Mouse (Mus musculus): Measurements from ENCODE around the gene Gm9958. TPM values are rescaled to one million over a fixed set of nuclear protein-coding genes. Genes with fewer than 3 reads are reported as not detected.

Gene Gm9958
- polyA plus RNA-seq, 1 experiment: 2.3 TPM

DNA sequence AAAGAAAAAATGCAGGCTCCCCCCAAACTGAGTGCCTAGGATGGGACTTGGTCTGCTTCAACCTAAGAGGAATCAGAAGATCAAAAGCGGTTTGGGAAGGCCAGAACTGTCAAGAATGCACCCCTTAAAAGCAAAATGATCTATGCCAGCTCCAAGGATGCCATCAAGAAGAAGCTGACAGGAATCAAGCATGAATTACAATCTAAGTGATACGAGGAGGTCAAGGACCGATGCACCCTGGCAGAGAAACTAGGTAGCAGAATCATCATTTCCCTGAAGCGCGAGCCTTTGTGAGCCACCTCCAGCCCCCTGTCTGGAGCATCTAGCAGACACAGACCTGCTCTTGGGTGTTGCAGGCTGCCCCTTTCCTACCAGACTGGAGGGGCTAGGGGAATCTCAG lies 3.4 kb downstream of the Gm9958 start:
- 85% methylated on average over 5 of the region's 5 CpGs for WGBS
- H3K36me3 ChIP-seq (ENCODE audit: control insufficient read depth, insufficient read depth, low read length): no peaks in the 10 kb centered on the region
- no peaks in the 10 kb centered on the region for H3K4me1 ChIP-seq (ENCODE audit: control insufficient read depth, insufficient read depth, low read length)
- H3K27ac ChIP-seq (ENCODE audit: insufficient read depth, low read depth, low read length): no peak overlapping the region
- H3K4me3 ChIP-seq (ENCODE audit: insufficient read depth, low read depth, low read length): no peak overlapping the region
- no peak for TF ChIP-seq POLR2A (IDR thresholded peaks at IDR 0.05; ENCODE audit: low read depth, low read length)
- no peak for TF ChIP-seq CTCF (conservative IDR thresholded peaks at IDR 0.05; ENCODE audit: insufficient read depth, insufficient read length, low read depth, low read length)
- DNase-seq: no peak
- no peaks in the 10 kb centered on the region for H3K27me3 ChIP-seq (replicated peaks; ENCODE audit: control insufficient read depth, insufficient read depth, low read length)

DNA sequence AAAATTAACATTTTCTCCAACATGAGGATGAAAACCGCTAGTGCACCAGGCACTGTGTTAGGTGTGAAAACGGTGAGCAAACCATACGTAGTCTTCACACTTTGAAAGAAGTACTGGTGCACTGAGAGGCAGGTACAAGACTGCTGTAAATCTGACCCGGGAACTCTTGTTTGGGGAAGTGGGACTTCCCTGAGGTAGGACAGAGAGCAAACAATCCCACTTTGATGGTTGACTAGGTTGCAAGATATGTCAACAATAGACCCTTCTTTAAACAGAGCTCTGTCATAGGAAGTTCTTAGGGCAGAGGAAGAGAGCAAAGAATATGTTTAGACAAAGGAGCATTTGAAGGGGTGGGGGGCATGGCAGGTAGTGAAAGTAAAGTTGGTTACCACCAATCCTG lies 6.7 kb downstream of the Gm9958 start:
- no peaks in the 10 kb centered on the region for H3K4me1 ChIP-seq (ENCODE audit: control insufficient read depth, insufficient read depth, low read length)
- no peak for TF ChIP-seq POLR2A (IDR thresholded peaks at IDR 0.05; ENCODE audit: low read depth, low read length)
- TF ChIP-seq CTCF (conservative IDR thresholded peaks at IDR 0.05; ENCODE audit: insufficient read depth, insufficient read length, low read depth, low read length): no peak
- DNase-seq: no peak
- no peaks in the 10 kb centered on the region for H3K27me3 ChIP-seq (replicated peaks; ENCODE audit: control insufficient read depth, insufficient read depth, low read length)
- 85% methylated on average over 4 of the region's 4 CpGs for WGBS
- no peak overlapping the region for H3K4me3 ChIP-seq (ENCODE audit: insufficient read depth, low read depth, low read length)
- no peaks in the 10 kb centered on the region for H3K36me3 ChIP-seq (ENCODE audit: control insufficient read depth, insufficient read depth, low read length)
- no peak overlapping the region for H3K27ac ChIP-seq (ENCODE audit: insufficient read depth, low read depth, low read length)

- no peak for DNase-seq
- WGBS: 58% methylated on average over 4 of the region's 4 CpGs
- H3K27ac ChIP-seq (ENCODE audit: insufficient read depth, low read depth, low read length): no peak overlapping the region
- TF ChIP-seq CTCF (conservative IDR thresholded peaks at IDR 0.05; ENCODE audit: insufficient read depth, insufficient read length, low read depth, low read length): no peak
- TF ChIP-seq POLR2A (IDR thresholded peaks at IDR 0.05; ENCODE audit: low read depth, low read length): no peak
- H3K4me1 ChIP-seq (ENCODE audit: control insufficient read depth, insufficient read depth, low read length): no peaks in the 10 kb centered on the region
- H3K4me3 ChIP-seq (ENCODE audit: insufficient read depth, low read depth, low read length): no peak overlapping the region
- H3K27me3 ChIP-seq (replicated peaks; ENCODE audit: control insufficient read depth, insufficient read depth, low read length): 0 out of 2 replicates have a peak, but pooled peaks cover 1% of the 10 kb centered on the region
- no peaks in the 10 kb centered on the region for H3K36me3 ChIP-seq (ENCODE audit: control insufficient read depth, insufficient read depth, low read length)
Observed at GRCm38 (mm10) chr5:90381458-90381857, 14.5 kb downstream of the Gm9958 start.

DNA sequence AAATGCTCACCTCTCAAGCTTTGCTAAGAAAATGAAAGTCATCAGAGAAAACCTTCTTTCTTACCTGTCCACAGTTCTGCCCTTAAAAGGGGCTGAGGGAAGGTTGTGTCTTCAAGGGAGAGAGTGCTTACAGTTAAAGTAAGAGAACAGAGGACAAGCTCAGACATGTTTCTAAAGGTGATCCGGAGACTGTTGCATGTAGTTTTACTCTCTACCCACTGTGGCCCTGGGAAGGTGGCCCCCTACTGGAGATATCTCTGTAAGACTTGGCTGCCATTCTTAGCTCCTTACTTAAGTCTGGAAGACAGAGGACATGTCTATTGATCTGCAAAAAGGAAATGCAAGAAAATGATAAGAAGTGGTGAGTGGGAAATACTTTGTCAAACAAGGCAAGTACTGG lies 16.1 kb downstream of the Gm9958 start:
- peak; percentile 49 for DNase-seq
- no peak for TF ChIP-seq POLR2A (IDR thresholded peaks at IDR 0.05; ENCODE audit: low read depth, low read length)
- TF ChIP-seq CTCF (conservative IDR thresholded peaks at IDR 0.05; ENCODE audit: insufficient read depth, insufficient read length, low read depth, low read length): peak; percentile 65
- 20% methylated on average over 1 of the region's 1 CpGs for WGBS

GRCm38 (mm10) chr5:90393764-90394163 lies 26.8 kb downstream of the Gm9958 start:
- TF ChIP-seq CTCF (conservative IDR thresholded peaks at IDR 0.05; ENCODE audit: insufficient read depth, insufficient read length, low read depth, low read length) (no peak), POLR2A (IDR thresholded peaks at IDR 0.05; ENCODE audit: low read depth, low read length) (no peak)
- Histone ChIP-seq H3K36me3 (ENCODE audit: control insufficient read depth, insufficient read depth, low read length) (no peaks in the 10 kb centered on the region), H3K27me3 (replicated peaks; ENCODE audit: control insufficient read depth, insufficient read depth, low read length) (no peaks in the 10 kb centered on the region), H3K4me1 (ENCODE audit: control insufficient read depth, insufficient read depth, low read length) (no peaks in the 10 kb centered on the region), H3K27ac (ENCODE audit: insufficient read depth, low read depth, low read length) (no peak overlapping the region), H3K4me3 (ENCODE audit: insufficient read depth, low read depth, low read length) (no peak overlapping the region)
- no peak for DNase-seq
- WGBS: 51% methylated on average over 5 of the region's 5 CpGs

More for the DNA sequence above, 16.1 kb downstream of the Gm9958 start:
- Histone ChIP-seq H3K4me1 (ENCODE audit: control insufficient read depth, insufficient read depth, low read length) (no peaks in the 10 kb centered on the region), H3K36me3 (ENCODE audit: control insufficient read depth, insufficient read depth, low read length) (no peaks in the 10 kb centered on the region), H3K27me3 (replicated peaks; ENCODE audit: control insufficient read depth, insufficient read depth, low read length) (0 out of 2 replicates have a peak, but pooled peaks cover 1% of the 10 kb centered on the region), H3K27ac (ENCODE audit: insufficient read depth, low read depth, low read length) (no peak overlapping the region), H3K4me3 (ENCODE audit: insufficient read depth, low read depth, low read length) (no peak overlapping the region)

- Histone ChIP-seq H3K4me3 (ENCODE audit: insufficient read depth, low read depth, low read length) (no peak overlapping the region), H3K27ac (ENCODE audit: insufficient read depth, low read depth, low read length) (no peak overlapping the region), H3K36me3 (ENCODE audit: control insufficient read depth, insufficient read depth, low read length) (no peaks in the 10 kb centered on the region), H3K27me3 (replicated peaks; ENCODE audit: control insufficient read depth, insufficient read depth, low read length) (no peaks in the 10 kb centered on the region), H3K4me1 (ENCODE audit: control insufficient read depth, insufficient read depth, low read length) (no peaks in the 10 kb centered on the region)
- DNase-seq: no peak
- WGBS: 63% methylated on average over 4 of the region's 4 CpGs
- TF ChIP-seq CTCF (conservative IDR thresholded peaks at IDR 0.05; ENCODE audit: insufficient read depth, insufficient read length, low read depth, low read length) (no peak), POLR2A (IDR thresholded peaks at IDR 0.05; ENCODE audit: low read depth, low read length) (no peak)
Observed at GRCm38 (mm10) chr5:90394322-90394721, 27.3 kb downstream of the Gm9958 start.

- no peak for DNase-seq
- Histone ChIP-seq H3K4me3 (ENCODE audit: insufficient read depth, low read depth, low read length) (no peak overlapping the region), H3K36me3 (ENCODE audit: control insufficient read depth, insufficient read depth, low read length) (no peaks in the 10 kb centered on the region), H3K4me1 (ENCODE audit: control insufficient read depth, insufficient read depth, low read length) (no peaks in the 10 kb centered on the region; the same call in 1 of the 2 replicates), H3K27ac (ENCODE audit: insufficient read depth, low read depth, low read length) (no peak overlapping the region), H3K27me3 (replicated peaks; ENCODE audit: control insufficient read depth, insufficient read depth, low read length) (no peaks in the 10 kb centered on the region)
- TF ChIP-seq POLR2A (IDR thresholded peaks at IDR 0.05; ENCODE audit: low read depth, low read length): no peak
- TF ChIP-seq CTCF (conservative IDR thresholded peaks at IDR 0.05; ENCODE audit: insufficient read depth, insufficient read length, low read depth, low read length): no peak
- 91% methylated on average over 4 of the region's 4 CpGs for WGBS
Observed at GRCm38 (mm10) chr5:90396817-90397216, 29.8 kb downstream of the Gm9958 start.
